Mouse (Mus musculus) retina, postnatal 1 day (tissue): ENCODE data around the gene Gm7030.
"Not testable (repeated sequence)": the region's sequence is repeated elsewhere in the genome, so short reads cannot be mapped to it uniquely, and the experiment has no call there.

Experiments
- DNase-seq: peaks from one replicate; pipeline ENCODE4 v3.0.0-alpha.2; 2012

The Gm7030 gene

DNA sequence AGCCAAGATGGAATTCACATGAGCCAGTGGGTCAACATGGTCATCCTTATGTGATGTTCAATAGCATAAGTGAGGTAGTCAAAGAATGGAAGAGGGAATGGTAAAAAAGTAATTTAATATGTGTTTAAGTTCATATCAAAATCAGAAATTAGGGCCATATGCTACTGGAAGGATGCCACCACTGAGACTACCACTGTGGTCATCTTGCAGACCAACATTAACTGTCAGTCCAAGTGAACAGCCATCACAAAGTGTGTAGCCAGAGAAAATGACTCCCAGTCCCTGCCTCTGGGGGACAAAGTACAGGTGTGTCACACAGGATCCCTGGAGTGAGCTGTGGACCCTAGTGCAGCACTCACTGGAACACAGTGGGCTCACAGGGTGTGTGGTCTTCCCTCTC is 47.3 kb downstream of the Gm7030 start:
- DNase-seq: not testable (repeated sequence)

DNA sequence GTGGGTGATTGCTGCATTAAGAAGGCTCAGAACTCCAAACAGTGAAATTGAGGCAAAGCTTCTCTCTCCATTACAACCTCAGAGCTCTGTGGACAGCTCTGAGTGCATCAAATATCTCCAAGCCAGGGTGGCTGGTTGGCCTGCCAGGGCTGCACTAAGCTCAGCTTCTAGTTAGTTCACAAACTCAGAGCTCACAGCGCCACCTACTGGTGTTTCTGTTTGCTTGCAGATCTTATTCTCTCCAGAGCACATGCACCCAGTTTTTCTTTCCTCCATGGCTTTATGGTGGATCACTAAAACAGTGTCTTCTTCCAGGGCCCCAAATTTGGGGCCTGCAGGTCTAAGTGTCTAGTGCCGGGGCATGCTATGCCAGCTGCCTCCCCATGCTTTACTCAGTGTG is 68.4 kb downstream of the Gm7030 start:
- DNase-seq: peak; percentile 77
